Mouse (Mus musculus): ENCODE results near the gene Anks1b. TPM values are rescaled to one million over a fixed set of nuclear protein-coding genes. Genes with fewer than 3 reads are reported as not detected.

Anks1b gene
- polyA plus RNA-seq, 1 experiment from 2014 or later: 0.01 TPM

DNA sequence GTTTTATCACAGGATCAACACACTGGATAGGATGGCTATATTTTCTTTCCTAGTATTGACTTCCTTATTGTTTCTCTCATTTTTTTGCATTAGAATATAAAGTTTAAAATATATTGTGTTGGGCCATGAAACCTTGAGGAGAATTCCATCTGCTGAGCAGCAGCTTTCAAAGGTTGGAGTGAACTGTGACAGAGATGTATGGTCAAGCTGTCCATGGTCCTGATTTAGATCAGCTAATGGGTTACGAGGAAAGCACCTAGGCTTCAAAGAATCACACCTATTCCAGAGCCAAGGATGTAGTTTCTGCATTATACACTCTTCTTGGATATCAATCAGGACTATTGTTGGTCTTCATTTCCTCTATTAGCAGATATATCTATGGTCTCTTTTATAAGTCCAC is 503.3 kb downstream of the Anks1b start:
- ChIA-PET CTCF (no interaction called here), POLR2A (no interaction called here)
- no peak for TF ChIP-seq CTCF (IDR thresholded peaks at IDR 0.05)
- no peaks in the 10 kb centered on the region for H3K27me3 ChIP-seq
- no peak for DNase-seq (ENCODE audit: low read depth, low spot score)
- in situ Hi-C loops (cut with MboI; ENCODE audit: low pct_unique_long_range_greater_than_20kb): no loop called here
- no peak for ATAC-seq

DNA sequence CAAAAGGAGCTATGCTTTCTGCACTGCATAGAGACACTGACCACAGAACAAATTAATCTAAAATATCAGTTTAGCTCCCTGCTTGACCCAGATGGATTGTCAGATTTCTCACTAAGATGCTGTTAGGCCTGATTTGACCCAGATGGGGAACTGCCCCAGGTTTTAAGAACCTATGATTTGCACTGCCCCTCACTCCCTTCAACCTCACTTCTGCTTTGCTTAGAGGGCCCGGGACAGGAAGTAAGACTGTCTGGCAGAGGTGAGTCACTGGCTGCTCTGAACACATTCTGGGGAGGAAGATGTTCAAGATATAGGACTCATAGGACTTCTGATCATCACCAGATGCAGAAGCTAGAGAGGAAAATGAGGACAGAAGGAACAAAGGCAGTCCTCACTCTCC is 506.8 kb downstream of the Anks1b start:
- ChIA-PET CTCF (no interaction called here), POLR2A (no interaction called here)
- ATAC-seq (no peak), DNase-seq (ENCODE audit: low read depth, low spot score) (no peak)
- no peaks in the 10 kb centered on the region for H3K27me3 ChIP-seq
- no peak for TF ChIP-seq CTCF (IDR thresholded peaks at IDR 0.05)
- in situ Hi-C loops (cut with MboI; ENCODE audit: low pct_unique_long_range_greater_than_20kb): no loop called here

DNA sequence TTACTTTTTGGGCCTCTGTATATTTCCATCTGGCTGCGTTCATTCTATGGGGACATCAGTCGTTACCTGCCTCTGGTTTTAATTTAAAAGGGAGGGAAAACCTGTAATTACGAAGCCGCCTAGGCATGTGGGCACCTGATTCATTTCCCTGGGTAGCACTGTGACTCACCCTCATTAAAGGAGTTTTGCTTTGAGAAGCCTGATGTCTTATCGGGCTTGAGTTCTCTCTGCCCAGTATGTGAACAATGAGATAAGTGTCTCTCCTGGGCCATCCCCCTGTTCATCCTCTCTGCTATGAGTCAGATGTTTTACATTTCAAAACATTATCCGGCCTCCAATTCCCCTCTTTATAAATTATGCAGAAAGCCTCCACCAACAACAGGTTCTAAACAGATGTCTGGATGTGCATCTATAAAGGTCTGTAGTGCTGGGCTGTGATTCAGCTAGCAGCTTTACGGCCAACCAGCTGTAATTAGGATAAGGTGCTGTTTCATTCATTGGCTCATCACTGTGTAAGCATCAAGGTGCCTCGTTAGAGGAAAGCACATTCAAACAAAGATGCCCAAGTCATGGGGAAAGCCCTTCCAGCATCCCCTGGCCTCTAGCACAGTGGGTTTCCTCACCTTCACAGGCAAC is 507.5 kb downstream of the Anks1b start:
- ATAC-seq (no peak), DNase-seq (ENCODE audit: low read depth, low spot score) (no peak)
- H3K27me3 ChIP-seq: no peaks in the 10 kb centered on the region
- ChIA-PET POLR2A (no interaction called here), CTCF (no interaction called here)
- in situ Hi-C loops (cut with MboI; ENCODE audit: low pct_unique_long_range_greater_than_20kb): no loop called here
- TF ChIP-seq CTCF (IDR thresholded peaks at IDR 0.05): no peak

DNA sequence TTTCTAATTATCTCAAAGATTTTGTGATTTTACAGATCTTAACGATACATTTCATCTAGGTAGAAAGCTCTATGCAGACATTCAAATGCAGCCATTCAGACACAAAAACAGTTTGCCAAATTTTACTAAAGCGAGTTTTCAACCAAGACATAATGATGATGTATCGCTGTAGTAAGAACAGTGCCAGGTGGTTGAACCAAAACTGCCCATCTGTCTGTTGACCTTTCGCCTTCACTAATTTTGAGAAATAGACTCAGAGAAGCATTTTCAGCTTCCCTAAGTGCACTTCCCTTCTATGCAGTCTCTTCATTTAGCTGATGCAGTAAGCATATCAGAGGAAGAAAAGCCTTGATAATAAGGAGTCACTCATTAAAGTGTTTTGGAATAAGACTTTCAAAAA is 527.1 kb downstream of the Anks1b start:
- DNase-seq (ENCODE audit: low read depth, low spot score) (no peak), ATAC-seq (no peak)
- in situ Hi-C loops (cut with MboI; ENCODE audit: low pct_unique_long_range_greater_than_20kb): no loop called here
- no peaks in the 10 kb centered on the region for H3K27me3 ChIP-seq
- TF ChIP-seq CTCF (IDR thresholded peaks at IDR 0.05): no peak
- CTCF ChIA-PET: no interaction called here
- POLR2A ChIA-PET: no interaction called here

DNA sequence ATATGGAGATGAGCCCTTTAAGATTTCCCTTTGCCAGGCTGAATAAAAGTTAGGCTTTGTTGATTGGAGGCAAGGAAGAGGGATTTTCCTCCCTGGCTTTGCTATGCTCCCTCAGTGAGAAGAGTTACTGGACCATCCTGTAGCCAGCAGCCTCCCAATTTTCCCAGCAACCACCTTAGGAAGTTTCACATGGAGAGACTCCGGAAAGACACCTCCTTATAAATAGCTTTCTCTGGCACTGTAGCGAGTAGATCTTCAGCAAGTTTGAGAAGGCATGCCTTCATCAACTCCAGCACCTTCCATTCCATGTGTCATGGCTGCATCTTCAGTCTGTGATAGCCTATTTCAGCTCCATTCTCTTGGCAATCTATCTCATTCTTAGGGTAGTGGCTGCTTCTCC is 535.2 kb downstream of the Anks1b start:
- no peak for TF ChIP-seq CTCF (IDR thresholded peaks at IDR 0.05)
- in situ Hi-C loops (cut with MboI; ENCODE audit: low pct_unique_long_range_greater_than_20kb): no loop called here
- ATAC-seq: no peak
- POLR2A ChIA-PET: no interaction called here
- DNase-seq (ENCODE audit: low read depth, low spot score): no peak
- H3K27me3 ChIP-seq: no peaks in the 10 kb centered on the region
- CTCF ChIA-PET: no interaction called here

DNA sequence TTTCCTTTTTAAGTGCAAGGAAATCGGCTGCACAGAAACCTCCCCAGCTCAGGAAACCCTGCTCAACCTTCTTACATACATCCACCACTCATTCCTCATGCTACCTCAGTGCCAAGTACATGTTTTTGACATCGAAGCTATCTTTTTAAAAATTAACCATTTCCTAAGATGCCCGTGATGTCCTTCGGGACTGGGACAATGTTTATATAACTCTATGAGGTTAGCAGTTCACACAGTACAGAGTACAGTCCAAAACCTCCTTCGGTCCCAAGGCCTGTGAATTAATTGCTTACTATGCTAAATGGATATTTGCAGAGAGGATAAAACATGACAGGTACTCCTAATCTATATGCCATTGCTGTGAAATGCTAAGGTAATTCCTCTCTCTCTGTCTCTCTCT is 558.2 kb downstream of the Anks1b start:
- in situ Hi-C loops (cut with MboI; ENCODE audit: low pct_unique_long_range_greater_than_20kb): no loop called here
- DNase-seq (ENCODE audit: low read depth, low spot score): no peak
- no peak for ATAC-seq
- TF ChIP-seq CTCF (IDR thresholded peaks at IDR 0.05): no peak
- CTCF ChIA-PET: no interaction called here
- H3K27me3 ChIP-seq: peaks cover 14% of the 10 kb centered on the region
- POLR2A ChIA-PET: no interaction called here

DNA sequence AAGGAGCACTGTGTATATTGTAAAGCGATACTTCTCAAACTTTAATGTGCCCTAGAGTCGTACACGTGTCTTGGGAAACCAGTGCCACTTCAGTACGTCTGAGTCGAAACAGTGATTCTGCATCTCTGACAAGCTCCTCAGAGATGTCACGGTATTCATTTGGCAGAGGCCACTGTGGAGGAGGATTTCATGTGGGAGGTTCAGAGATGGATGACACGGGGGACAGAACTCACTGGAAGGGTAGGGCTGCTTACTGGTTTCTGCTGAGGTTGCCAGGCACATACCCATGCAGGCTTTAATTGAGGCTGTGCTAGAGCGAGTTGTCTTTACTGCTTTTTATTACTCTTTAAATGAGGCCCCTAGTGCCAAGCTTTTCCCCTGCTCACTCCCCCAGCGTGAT is 558.7 kb downstream of the Anks1b start:
- in situ Hi-C loops (cut with MboI; ENCODE audit: low pct_unique_long_range_greater_than_20kb): no loop called here
- ATAC-seq (no peak), DNase-seq (ENCODE audit: low read depth, low spot score) (no peak)
- no peak for TF ChIP-seq CTCF (IDR thresholded peaks at IDR 0.05)
- ChIA-PET CTCF (no interaction called here), POLR2A (no interaction called here)
- peaks cover 14% of the 10 kb centered on the region for H3K27me3 ChIP-seq

DNA sequence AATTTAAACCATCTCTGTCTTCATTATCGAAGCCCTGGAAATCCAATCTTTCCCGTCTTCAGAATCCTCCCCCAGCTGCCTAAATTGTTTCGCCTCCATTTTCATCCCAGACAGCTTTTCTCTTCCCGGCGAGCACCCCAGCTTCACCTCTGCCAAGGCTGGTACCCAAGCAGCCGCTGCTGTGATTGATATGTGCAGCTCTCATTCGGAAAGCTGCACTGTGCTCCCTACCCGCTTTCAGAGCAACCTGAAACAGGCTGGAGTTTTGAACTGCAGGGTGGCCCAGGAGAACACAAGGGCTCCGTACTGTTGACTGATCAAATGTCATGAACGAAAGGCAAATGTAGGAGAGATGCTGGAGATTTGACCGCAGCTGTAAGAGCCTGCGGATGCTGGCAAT is 559.2 kb downstream of the Anks1b start:
- POLR2A ChIA-PET: no interaction called here
- CTCF ChIA-PET: no interaction called here
- ATAC-seq: no peak

DNA sequence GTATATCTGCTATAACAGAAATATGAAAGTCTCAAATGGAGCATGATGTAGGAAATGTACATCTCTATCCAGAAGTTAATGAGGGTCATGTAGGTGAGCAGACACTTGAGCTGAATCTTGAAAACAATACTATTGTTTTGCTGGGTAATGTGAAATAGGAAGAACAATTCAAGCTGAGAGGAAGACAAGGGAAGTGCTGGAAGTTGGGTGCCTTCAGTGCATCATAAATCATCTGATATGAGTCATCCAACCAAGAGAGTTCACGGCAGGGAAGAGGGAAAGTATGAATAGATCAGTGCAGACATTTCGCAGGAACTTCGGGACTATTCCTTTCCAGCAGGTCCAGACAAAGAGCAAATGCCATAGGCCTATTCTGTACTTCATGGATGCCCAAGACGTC is 567.7 kb downstream of the Anks1b start:
- ATAC-seq: no peak
- TF ChIP-seq CTCF (IDR thresholded peaks at IDR 0.05): no peak
- ChIA-PET POLR2A (no interaction called here), CTCF (no interaction called here)
- H3K27me3 ChIP-seq: no peaks in the 10 kb centered on the region
- in situ Hi-C loops (cut with MboI; ENCODE audit: low pct_unique_long_range_greater_than_20kb): no loop called here
- no peak for DNase-seq (ENCODE audit: low read depth, low spot score)

More for the DNA sequence above, 559.2 kb downstream of the Anks1b start:
- H3K27me3 ChIP-seq: peaks cover 14% of the 10 kb centered on the region
- in situ Hi-C loops (cut with MboI; ENCODE audit: low pct_unique_long_range_greater_than_20kb): no loop called here
- TF ChIP-seq CTCF (IDR thresholded peaks at IDR 0.05): no peak
- no peak for DNase-seq (ENCODE audit: low read depth, low spot score)

DNA sequence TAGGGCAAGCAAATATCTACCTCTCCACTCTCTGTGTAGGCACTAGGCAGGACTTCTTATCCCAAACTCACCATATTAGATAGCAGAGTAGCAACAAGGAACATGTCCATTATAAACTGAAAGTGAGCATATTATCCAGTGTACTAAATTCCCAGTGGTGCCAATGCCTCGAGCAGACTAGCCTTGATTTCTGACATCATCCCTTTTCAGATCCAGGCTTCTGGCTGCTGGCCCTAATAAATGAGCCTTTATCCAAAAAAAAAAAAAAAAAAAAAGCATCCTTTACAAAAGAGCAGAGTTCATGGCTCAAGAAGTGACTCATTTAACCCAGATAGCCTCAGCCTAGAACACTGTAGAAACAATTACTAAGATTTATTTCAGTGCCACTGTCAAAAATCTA is 568.3 kb downstream of the Anks1b start:
- in situ Hi-C loops (cut with MboI; ENCODE audit: low pct_unique_long_range_greater_than_20kb): no loop called here
- no peak for TF ChIP-seq CTCF (IDR thresholded peaks at IDR 0.05)
- H3K27me3 ChIP-seq: no peaks in the 10 kb centered on the region
- POLR2A ChIA-PET: no interaction called here
- DNase-seq (ENCODE audit: low read depth, low spot score) (no peak), ATAC-seq (no peak)
- CTCF ChIA-PET: no interaction called here

DNA sequence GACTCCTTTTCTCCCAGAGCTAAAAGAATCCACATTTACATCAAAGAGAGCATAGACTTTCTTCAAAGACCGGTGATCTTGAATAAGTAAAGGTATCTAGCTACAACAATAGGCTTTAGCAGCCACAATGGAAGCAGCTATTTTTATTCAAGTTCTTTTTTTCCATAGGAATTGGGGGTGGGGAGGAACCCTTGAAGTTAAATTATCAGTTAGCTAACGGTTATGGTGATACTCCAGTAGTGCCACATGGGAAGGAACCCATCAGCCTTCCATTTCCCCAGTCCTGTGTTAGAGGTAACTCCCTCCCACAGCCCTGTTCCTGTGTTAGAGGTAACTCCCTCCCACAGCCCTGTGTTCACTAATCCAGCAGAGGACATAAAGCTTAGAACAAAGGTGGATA is 591.6 kb downstream of the Anks1b start:
- CTCF ChIA-PET: no interaction called here

DNA sequence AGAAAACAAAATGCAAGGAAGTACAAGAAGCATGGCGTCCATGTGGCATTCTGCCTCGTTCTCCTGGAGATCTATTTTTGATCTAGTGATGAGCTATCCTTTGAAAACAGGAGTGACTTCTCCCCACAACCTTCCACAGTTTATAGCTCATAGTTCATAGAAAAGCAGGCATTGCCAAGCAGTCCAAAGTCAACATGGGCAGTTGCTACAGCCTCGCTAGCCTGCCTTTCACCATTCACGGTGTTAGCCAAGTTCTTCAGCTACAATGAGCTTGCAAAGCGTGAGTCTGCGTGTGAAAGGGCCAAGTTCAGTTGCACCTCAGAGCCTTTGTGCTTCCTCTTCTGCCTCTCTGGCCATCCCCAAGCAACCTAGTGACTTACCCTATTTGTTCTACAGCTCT is 592.1 kb downstream of the Anks1b start:
- TF ChIP-seq CTCF (IDR thresholded peaks at IDR 0.05): no peak
- no peaks in the 10 kb centered on the region for H3K27me3 ChIP-seq
- CTCF ChIA-PET: no interaction called here
- in situ Hi-C loops (cut with MboI; ENCODE audit: low pct_unique_long_range_greater_than_20kb): no loop called here
- POLR2A ChIA-PET: no interaction called here
- ATAC-seq: no peak
- no peak for DNase-seq (ENCODE audit: low read depth, low spot score)

More for the DNA sequence above, 591.6 kb downstream of the Anks1b start:
- ATAC-seq: no peak
- DNase-seq (ENCODE audit: low read depth, low spot score): no peak
- POLR2A ChIA-PET: no interaction called here
- in situ Hi-C loops (cut with MboI; ENCODE audit: low pct_unique_long_range_greater_than_20kb): no loop called here
- no peaks in the 10 kb centered on the region for H3K27me3 ChIP-seq
- TF ChIP-seq CTCF (IDR thresholded peaks at IDR 0.05): no peak
